Mouse (Mus musculus): ENCODE measurements around the gene Tsga13. TPM values are rescaled to one million over a fixed set of nuclear protein-coding genes. Genes with fewer than 3 reads are reported as not detected.

Gene Tsga13
- polyA plus RNA-seq, 1 experiment from 2014 or later: not detected

DNA sequence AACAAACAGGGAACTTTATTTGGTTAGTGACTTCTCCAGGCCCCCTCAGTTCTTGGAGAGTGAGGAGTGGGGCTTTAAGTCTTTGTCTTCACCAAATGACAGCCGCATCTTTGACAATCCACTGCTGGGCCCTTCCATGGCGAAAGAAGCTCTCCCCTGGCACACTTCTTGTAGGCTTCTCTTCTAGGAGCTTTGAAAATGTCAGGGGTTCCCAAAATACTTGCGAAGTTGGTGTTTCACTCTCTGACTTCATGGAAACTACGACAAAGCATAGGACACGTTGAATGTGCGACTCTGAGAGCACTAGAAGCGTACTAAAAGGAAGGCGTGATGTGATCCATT, 18.4 kb downstream of the Tsga13 start:
- no peak for ATAC-seq (ENCODE audit: low FRiP score, low read depth)
- 21% methylated on average over 8 of the region's 8 CpGs for WGBS
- peak overlapping the region; percentile 76; the same call in 1 of the 2 replicates for H3K9ac ChIP-seq

DNA sequence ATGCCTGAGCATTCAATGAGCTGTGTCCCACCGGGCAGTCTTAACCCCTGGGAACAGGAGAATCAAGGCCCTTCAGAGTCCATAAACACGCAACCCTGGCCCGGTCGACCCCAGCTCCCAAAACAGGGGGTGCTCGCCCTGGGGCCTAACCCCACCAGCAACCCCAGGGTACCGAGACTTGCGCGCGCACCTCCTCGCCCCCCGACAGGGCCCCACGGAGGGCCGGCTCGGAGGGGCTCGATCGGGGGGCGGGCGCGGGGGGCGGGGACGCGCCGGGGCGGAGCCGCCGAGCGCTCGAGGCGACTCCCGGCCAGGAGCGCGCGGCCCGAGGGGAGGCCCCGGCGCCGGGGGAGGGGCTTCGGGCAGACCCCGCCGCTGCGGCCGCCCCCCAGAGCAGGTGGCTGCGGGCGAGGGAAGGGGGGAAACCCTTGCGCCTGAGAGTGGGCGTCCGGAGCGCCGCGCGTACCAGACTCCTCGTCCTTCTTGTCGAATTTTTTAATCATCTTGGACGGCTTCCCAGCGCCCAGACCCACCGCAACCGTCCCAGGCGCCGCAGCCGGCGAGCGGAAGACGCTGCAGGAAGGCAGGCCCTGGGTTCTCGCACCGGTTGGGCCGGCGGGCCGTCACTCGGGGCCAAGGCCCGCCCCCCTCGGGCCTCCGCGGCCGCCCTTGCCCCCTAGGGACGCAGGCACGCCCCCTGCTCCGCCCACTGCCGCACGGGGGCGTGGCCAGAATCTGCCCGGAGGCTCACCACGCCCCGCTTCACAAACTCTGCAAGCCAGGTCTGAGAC, 19.0 kb downstream of the Tsga13 start, which contains the start of gene Copg2:
TSS of gene Copg2 (minus strand) at position 600 of the 791 bp plus-strand sequence.
- H3K27me3 ChIP-seq (replicated peaks): no peaks in the 10 kb centered on the region
- peak within 1 kb of the TSS; percentile 69 for H3K4me3 ChIP-seq
- under 1% methylated on average over 62 of the region's 83 CpGs for WGBS
- H3K4me1 ChIP-seq: peaks cover 8% of the 10 kb centered on the region
- ATAC-seq (ENCODE audit: low FRiP score, low read depth): peak; percentile 99
- H3K27ac ChIP-seq: peak within 1 kb of the TSS; percentile 92
- no peaks in the 10 kb centered on the region for H3K9me3 ChIP-seq
- peak within 1 kb of the TSS; percentile 76 for H3K9ac ChIP-seq
- peak within 1 kb of the TSS; percentile 64 for H3K4me2 ChIP-seq (replicated peaks)
- no peaks in the 10 kb centered on the region for H3K36me3 ChIP-seq

More for the DNA sequence above, 18.4 kb downstream of the Tsga13 start:
- Histone ChIP-seq H3K4me3 (peak overlapping the region; percentile 69), H3K4me2 (replicated peaks) (peak overlapping the region; percentile 64), H3K4me1 (peaks cover 8% of the 10 kb centered on the region), H3K27ac (peak overlapping the region; percentile 92; the same call in 1 of the 2 replicates), H3K36me3 (no peaks in the 10 kb centered on the region), H3K27me3 (replicated peaks) (no peaks in the 10 kb centered on the region), H3K9me3 (no peaks in the 10 kb centered on the region)

DNA sequence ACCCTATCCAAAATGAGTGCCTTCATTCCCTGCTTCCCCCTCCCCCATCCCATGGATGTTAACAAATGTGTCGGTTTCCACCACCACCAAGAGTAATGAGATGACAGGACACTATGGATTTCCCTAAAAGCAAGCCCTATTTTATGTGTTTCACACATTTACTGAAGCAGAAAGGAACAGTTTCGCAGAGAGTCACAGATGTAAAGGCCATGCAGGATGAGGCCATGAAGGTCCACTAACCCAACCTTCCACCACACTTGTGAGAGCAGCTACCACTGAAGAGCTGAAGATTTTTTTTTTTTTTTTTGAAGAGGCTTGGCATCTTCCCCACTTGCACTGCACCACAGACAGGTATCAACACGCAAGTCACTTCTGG, 19.6 kb downstream of the Tsga13 start:
- Histone ChIP-seq H3K4me3 (peak overlapping the region; percentile 69), H3K4me2 (replicated peaks) (peak overlapping the region; percentile 64), H3K27ac (peak overlapping the region; percentile 92; the same call in 1 of the 2 replicates), H3K27me3 (replicated peaks) (no peaks in the 10 kb centered on the region), H3K36me3 (no peaks in the 10 kb centered on the region), H3K9ac (peak overlapping the region; percentile 76), H3K9me3 (no peaks in the 10 kb centered on the region), H3K4me1 (peaks cover 8% of the 10 kb centered on the region)
- 0 out of 2 replicates have a peak, but pooled peaks have one; percentile 3 for ATAC-seq (ENCODE audit: low FRiP score, low read depth)
- 17% methylated on average over 3 of the region's 3 CpGs for WGBS

DNA sequence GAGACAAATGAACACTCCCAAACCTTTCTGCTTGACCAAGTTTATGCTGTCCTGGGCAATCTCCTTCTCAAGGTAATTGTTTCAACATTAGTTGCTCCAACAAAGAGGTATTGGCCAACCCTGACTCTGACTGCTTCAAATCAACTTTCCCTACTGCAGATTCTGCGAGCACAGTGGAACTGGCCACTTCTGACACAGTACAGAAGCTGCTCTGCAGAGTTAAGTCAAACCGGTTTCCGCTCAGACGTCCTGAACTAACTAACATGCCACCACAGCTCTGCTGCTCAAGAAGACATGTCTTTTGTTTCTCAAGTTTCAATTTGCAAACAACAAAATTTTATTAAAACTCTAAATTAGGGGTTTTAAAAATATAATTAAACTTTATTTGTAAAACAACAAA, 22.3 kb downstream of the Tsga13 start:
- Histone ChIP-seq H3K4me2 (replicated peaks) (no peak overlapping the region), H3K27me3 (replicated peaks) (no peaks in the 10 kb centered on the region)

DNA sequence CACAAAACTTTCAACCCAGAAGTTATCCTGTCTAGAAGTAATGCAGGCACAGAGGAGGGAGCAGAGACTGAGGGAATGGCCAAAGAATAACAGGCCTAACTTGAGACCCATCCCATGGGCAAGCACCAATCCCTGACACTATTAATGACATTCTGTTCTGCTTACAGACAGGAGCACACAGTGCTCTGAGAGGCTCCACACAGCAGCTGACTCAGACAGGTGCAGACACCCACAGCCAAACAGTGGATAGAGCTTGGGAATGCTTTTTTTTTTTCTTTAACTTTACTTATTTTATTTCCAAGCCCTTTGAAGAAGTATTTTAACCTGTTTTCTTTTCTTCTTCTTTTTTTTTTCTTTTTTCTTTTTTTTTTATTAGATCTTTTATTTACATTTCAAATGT, 23.6 kb downstream of the Tsga13 start:
- Histone ChIP-seq H3K27ac (no peak overlapping the region), H3K9me3 (no peaks in the 10 kb centered on the region), H3K9ac (no peak overlapping the region), H3K27me3 (replicated peaks) (no peaks in the 10 kb centered on the region), H3K4me1 (peaks cover 8% of the 10 kb centered on the region), H3K4me2 (replicated peaks) (no peak overlapping the region), H3K4me3 (no peak overlapping the region), H3K36me3 (peaks cover 19% of the 10 kb centered on the region; the same call in 1 of the 2 replicates)
- ATAC-seq (ENCODE audit: low FRiP score, low read depth): no peak

More for the DNA sequence above, 22.3 kb downstream of the Tsga13 start:
- Histone ChIP-seq H3K4me3 (no peak overlapping the region), H3K9me3 (no peaks in the 10 kb centered on the region), H3K27ac (no peak overlapping the region), H3K9ac (no peak overlapping the region), H3K4me1 (peaks cover 8% of the 10 kb centered on the region), H3K36me3 (peaks cover 13% of the 10 kb centered on the region; the same call in 1 of the 2 replicates)
- ATAC-seq (ENCODE audit: low FRiP score, low read depth): no peak
- WGBS: 84% methylated on average over 4 of the region's 4 CpGs

DNA sequence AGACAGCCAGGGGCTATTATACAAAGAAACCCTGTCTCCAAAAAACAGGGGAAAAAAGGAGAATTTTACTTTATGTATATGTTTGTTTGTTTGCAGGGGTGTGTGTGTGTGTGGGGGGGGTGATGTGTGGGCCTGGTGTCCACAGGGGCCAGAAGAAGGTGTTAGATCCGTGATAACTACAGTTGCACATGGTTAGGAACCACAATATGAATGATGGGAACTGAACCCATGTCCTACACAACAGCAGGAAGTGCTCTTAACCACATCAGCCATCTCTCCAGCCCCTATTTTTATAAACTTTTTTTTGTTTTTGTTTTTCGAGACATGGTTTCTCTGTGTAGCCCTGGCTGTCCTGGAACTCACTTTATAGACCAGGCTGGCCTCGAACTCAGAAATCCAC, 30.5 kb downstream of the Tsga13 start:
- ATAC-seq (ENCODE audit: low FRiP score, low read depth): no peak
- Histone ChIP-seq H3K4me1 (no peaks in the 10 kb centered on the region), H3K36me3 (peaks cover 27% of the 10 kb centered on the region), H3K9ac (no peak overlapping the region), H3K9me3 (no peaks in the 10 kb centered on the region), H3K4me2 (replicated peaks) (no peak overlapping the region), H3K27me3 (replicated peaks) (no peaks in the 10 kb centered on the region), H3K4me3 (no peak overlapping the region), H3K27ac (no peak overlapping the region)
- 90% methylated on average over 3 of the region's 3 CpGs for WGBS

DNA sequence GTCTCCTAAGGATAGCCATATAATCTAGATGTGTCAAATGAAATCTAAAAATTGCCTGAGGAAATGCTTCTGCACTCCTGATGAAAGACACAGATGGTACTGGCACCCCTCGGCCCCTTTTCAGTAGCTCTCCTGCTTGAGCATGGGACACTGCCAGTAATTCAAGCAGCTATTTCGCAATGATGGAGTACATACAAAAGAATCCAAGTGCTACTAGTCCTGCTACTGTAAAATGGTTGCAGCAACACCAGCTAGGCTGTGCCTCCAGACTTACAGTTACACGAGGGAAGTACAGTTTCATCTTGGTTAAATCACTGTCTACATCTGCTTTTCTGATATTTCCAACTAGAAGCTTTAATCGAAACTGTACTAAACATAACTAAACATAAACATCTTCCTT, 31.9 kb downstream of the Tsga13 start:
- 87% methylated on average over 4 of the region's 4 CpGs for WGBS
- no peak for ATAC-seq (ENCODE audit: low FRiP score, low read depth)
- Histone ChIP-seq H3K9me3 (no peaks in the 10 kb centered on the region), H3K4me3 (no peak overlapping the region), H3K4me1 (no peaks in the 10 kb centered on the region), H3K9ac (no peak overlapping the region), H3K4me2 (replicated peaks) (no peak overlapping the region), H3K27ac (no peak overlapping the region), H3K36me3 (peaks cover 25% of the 10 kb centered on the region), H3K27me3 (replicated peaks) (no peaks in the 10 kb centered on the region)

DNA sequence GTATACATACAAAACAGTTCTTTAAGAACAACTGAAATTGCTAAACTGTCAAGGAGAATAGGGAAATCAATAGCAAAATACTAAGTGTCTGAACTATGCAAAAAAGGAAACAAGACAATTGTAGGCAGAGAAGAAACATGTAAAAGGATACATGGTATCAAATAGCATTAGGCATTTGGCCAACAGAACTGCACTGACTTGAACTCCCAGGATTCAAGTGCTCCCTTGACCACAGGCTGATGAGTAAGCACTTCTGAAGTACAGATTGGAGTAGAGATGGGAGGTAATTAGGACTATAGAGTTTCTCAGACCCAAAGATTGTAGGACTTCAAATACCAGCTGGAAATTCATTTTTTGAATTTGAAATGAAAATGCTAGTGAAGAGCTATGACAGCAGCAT, 38.7 kb downstream of the Tsga13 start:
- H3K27ac ChIP-seq: no peak overlapping the region

DNA sequence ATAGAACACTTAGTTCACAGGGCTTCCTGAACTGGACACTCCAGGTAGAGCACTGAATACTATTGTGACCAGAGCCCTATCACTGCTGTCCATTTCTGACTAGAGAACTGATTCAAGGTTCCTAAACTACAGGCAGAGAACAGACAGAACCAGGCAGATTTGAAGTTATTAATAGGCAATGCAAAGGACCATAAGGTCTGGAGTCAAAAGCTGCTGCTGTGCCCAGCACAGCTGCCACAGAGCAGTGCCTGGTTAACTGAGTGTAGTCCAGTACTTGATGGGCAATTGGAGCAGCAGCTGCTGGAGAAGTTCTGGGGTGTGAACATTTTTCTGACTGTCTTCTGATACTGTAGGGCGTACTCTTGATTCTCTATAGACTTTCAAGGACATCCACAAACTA, 48.9 kb downstream of the Tsga13 start:
- ATAC-seq (ENCODE audit: low FRiP score, low read depth): no peak
- WGBS: 95% methylated on average over 1 of the region's 1 CpGs
- Histone ChIP-seq H3K27ac (no peak overlapping the region), H3K9me3 (no peaks in the 10 kb centered on the region), H3K27me3 (replicated peaks) (no peaks in the 10 kb centered on the region), H3K4me1 (no peaks in the 10 kb centered on the region), H3K4me3 (no peak overlapping the region), H3K9ac (no peak overlapping the region), H3K36me3 (no peaks in the 10 kb centered on the region; the same call in 1 of the 2 replicates), H3K4me2 (replicated peaks) (no peak overlapping the region)

More for the DNA sequence above, 38.7 kb downstream of the Tsga13 start:
- no peak overlapping the region for H3K4me3 ChIP-seq
- H3K36me3 ChIP-seq: peaks cover 19% of the 10 kb centered on the region
- H3K9ac ChIP-seq: no peak overlapping the region
- H3K27me3 ChIP-seq (replicated peaks): no peaks in the 10 kb centered on the region
- no peak overlapping the region for H3K4me2 ChIP-seq (replicated peaks)
- H3K9me3 ChIP-seq: peaks cover 3% of the 10 kb centered on the region; the same call in 1 of the 2 replicates
- no peak for ATAC-seq (ENCODE audit: low FRiP score, low read depth)
- H3K4me1 ChIP-seq: no peaks in the 10 kb centered on the region

DNA sequence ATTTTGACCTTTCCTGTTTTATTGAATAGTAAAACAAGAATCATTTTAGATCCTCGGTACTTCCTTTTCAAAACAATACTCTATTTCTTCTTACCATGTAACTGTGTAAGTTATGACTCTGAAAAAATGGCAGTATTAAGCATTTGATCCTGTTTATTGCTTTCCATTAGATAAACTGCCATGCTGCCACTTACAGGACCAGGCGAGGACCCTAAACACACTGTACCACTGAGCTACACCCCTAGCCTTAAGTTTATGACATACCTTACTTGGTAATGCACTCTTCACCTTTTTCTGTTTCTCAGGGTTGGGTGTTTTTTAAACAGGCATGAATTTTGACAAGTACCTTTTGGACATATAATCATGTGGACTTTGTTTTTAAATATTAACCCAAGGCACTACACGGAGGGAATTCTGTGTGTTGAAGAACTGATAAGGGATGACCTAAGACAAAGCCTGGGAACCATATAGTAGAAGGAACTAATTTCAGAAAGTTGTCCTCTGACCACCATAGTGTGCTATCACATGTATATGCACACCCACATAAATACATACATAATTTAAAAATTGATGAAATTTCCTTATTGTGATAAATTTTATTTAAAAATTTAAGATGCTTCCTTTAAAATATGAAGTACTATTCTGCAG, 50.2 kb downstream of the Tsga13 start:
- no peak for ATAC-seq (ENCODE audit: low FRiP score, low read depth)
- Histone ChIP-seq H3K27ac (no peak overlapping the region), H3K36me3 (no peaks in the 10 kb centered on the region), H3K9me3 (no peaks in the 10 kb centered on the region), H3K4me2 (replicated peaks) (no peak overlapping the region), H3K4me1 (no peaks in the 10 kb centered on the region), H3K4me3 (no peak overlapping the region), H3K9ac (no peak overlapping the region), H3K27me3 (replicated peaks) (no peaks in the 10 kb centered on the region)
- WGBS: 86% methylated on average over 3 of the region's 3 CpGs

DNA sequence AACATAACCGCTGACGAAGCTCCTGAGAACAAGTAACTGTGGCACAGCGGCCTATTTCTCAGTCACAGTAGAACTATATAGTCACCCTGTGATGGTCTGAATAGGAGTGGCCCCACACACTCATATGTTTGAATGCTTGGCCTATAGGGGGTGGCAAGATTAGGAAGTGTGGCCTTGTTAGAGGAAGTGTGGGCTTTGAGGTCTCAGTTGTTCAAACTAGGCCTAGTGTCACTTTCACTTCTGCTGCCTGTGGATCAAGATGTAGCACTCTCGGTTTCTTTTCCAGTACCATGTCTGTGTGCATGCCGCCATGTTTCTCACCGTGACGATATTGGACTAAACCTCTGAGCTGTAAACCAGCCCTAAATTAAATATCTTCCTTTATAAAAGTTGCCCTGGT, 59.4 kb downstream of the Tsga13 start:
- 97% methylated on average over 7 of the region's 7 CpGs for WGBS
- H3K9ac ChIP-seq: no peak overlapping the region
- no peak overlapping the region for H3K4me2 ChIP-seq (replicated peaks)
- ATAC-seq (ENCODE audit: low FRiP score, low read depth): no peak
- no peak overlapping the region for H3K27ac ChIP-seq
- no peaks in the 10 kb centered on the region for H3K9me3 ChIP-seq
- peaks cover 17% of the 10 kb centered on the region; the same call in 1 of the 2 replicates for H3K36me3 ChIP-seq
- H3K4me1 ChIP-seq: no peaks in the 10 kb centered on the region
- H3K27me3 ChIP-seq (replicated peaks): no peaks in the 10 kb centered on the region
- no peak overlapping the region for H3K4me3 ChIP-seq

DNA sequence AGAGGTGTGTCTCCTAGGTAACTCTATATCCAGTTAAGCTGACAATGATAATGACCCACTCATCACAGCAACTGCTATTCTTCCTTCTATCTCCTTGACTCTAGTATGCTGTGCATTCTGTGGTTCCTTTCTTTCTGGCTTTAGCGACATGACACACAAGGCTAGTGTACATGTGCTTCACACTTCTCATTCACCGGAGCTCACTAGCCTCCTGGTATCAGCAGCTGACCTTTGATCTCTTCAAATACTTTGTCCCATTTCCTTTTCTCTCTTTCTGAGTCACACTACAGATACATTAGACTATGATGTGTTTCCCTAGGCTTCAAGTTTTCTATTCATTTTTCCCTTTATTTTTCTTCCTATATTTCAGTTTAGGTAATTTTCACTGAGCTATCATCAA, 60.2 kb downstream of the Tsga13 start:
- Histone ChIP-seq H3K27ac (no peak overlapping the region), H3K9ac (no peak overlapping the region), H3K36me3 (peaks cover 17% of the 10 kb centered on the region; the same call in 1 of the 2 replicates), H3K4me2 (replicated peaks) (no peak overlapping the region), H3K27me3 (replicated peaks) (no peaks in the 10 kb centered on the region), H3K9me3 (no peaks in the 10 kb centered on the region), H3K4me3 (no peak overlapping the region), H3K4me1 (no peaks in the 10 kb centered on the region)
- WGBS: 91% methylated on average over 2 of the region's 2 CpGs
- ATAC-seq (ENCODE audit: low FRiP score, low read depth): no peak

Data from neural tube, embryonic 12.5 days (tissue).